Mouse (Mus musculus) lung, postnatal 0 days (tissue): Measurements from ENCODE around the gene Gm8113.
"Not testable (repeated sequence)": the region's sequence is repeated elsewhere in the genome, so short reads cannot be mapped to it uniquely, and the experiment has no call there.

Source experiments
- CTCF ChIP-seq: IDR thresholded peaks from 2 replicates; pipeline ENCODE4 v1.5.1; 2016; ENCODE audit warnings: antibody characterized with exemption, mild to moderate bottlenecking
- EP300 ChIP-seq: IDR thresholded peaks from 2 replicates; pipeline ENCODE4 v1.6.1; 2016; ENCODE audit warnings: antibody characterized with exemption, mild to moderate bottlenecking, control low read depth

GRCm38 (mm10) chr14:43956769-43957168 lies 31.6 kb downstream of the Gm8113 start, which contains the start of gene Ang5:
- TF ChIP-seq CTCF, EP300: not testable (repeated sequence)
